Mouse (Mus musculus): ENCODE data around the gene Ptprt. TPM values are rescaled to one million over a fixed set of nuclear protein-coding genes. Genes with fewer than 3 reads are reported as not detected.

Gene Ptprt
- total and polyA plus RNA-seq, 3 experiments = 0.76 TPM; not detected in 2

DNA sequence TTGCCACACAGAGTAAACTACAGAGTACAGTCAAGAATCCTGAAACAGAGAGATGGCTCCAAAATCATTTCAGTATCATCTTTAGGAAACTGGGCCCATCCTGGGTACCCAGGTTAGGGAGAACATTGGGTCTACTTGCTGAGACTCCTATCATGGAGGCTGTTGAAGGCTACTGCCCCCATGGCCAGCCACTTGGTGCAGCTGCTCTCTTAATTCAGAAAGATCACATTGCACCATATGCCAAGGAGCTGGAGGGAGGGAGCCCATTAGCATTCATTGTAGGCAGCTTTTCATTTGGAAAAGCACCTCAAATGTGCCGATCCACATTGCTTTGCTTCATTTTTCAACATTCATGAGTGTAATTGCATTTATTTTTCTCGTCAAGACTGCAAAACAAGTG lies 319.1 kb downstream of the Ptprt start:
- H3K79me2 ChIP-seq (replicated peaks; ENCODE audit: control insufficient read depth, extremely low read depth, insufficient read depth, poor library complexity, severe bottlenecking) = no peaks in the 10 kb centered on the region
- H3K27me3 ChIP-seq (replicated peaks) = no peaks in the 10 kb centered on the region
- dilution Hi-C loops (cut with MboI; ENCODE audit: extremely low pct_ligation_motif_present, extremely low pct_unique_long_range_greater_than_20kb, low sequenced_read_pairs) = no loop called here
- H3K36me3 ChIP-seq (replicated peaks in 1 of 2; ENCODE audit: control insufficient read depth in 1 of 2, insufficient read depth in 1 of 2, low read length in 1 of 2) = no peaks in the 10 kb centered on the region
- TF ChIP-seq IRF4 (IDR thresholded peaks at IDR 0.05; ENCODE audit: low read depth, low read length) (no peak), CTCF (conservative IDR thresholded peaks at IDR 0.05 in 1 of 2, IDR thresholded peaks at IDR 0.05 in 1 of 2; ENCODE audit: low read depth in 2 of 2, low read length in 2 of 2) (no peak), USF1 (IDR thresholded peaks at IDR 0.05; ENCODE audit: low read depth, low read length) (no peak), MAFK (IDR thresholded peaks at IDR 0.05; ENCODE audit: insufficient replicate concordance, low read length) (no peak), MXI1 (IDR thresholded peaks at IDR 0.05; ENCODE audit: low read depth, low read length) (no peak), MYC (IDR thresholded peaks at IDR 0.05; ENCODE audit: low read depth, low read length) (no peak), ETS1 (conservative IDR thresholded peaks at IDR 0.05; ENCODE audit: low read depth, low read length) (no peak), RCOR1 (conservative IDR thresholded peaks at IDR 0.05; ENCODE audit: low read depth, low read length) (no peak), E2F4 (IDR thresholded peaks at IDR 0.05; ENCODE audit: insufficient replicate concordance, low read depth, low read length) (no peak), CHD2 (IDR thresholded peaks at IDR 0.05; ENCODE audit: low read length) (no peak), JUND (conservative IDR thresholded peaks at IDR 0.05; ENCODE audit: low read depth, low read length) (no peak), UBTF (IDR thresholded peaks at IDR 0.05; ENCODE audit: low read depth, low read length) (no peak), MAX (IDR thresholded peaks at IDR 0.05; ENCODE audit: low read length) (no peak), KAT2A (IDR thresholded peaks at IDR 0.05; ENCODE audit: insufficient replicate concordance, low read length) (no peak), NELFE (IDR thresholded peaks at IDR 0.05; ENCODE audit: low read depth, low read length) (no peak)
- in situ Hi-C loops (cut with MboI; ENCODE audit: low pct_ligation_motif_present, low pct_unique_long_range_greater_than_20kb, low sequenced_read_pairs) = no loop called here
- no peak overlapping the region for H3K4me2 ChIP-seq (ENCODE audit: insufficient read depth, low read depth, poor library complexity, severe bottlenecking)
- no peak overlapping the region for H3K4me3 ChIP-seq (replicated peaks in 1 of 3; ENCODE audit: low read depth in 2 of 3, low read length in 2 of 3, poor library complexity in 1 of 3)
- peaks cover 65% of the 10 kb centered on the region for H3K9me3 ChIP-seq (replicated peaks; ENCODE audit: low read length)
- H3K27ac ChIP-seq (ENCODE audit: insufficient read depth, low read depth) = no peak overlapping the region
- no peaks in the 10 kb centered on the region for H3K4me1 ChIP-seq (ENCODE audit: control insufficient read depth in 1 of 2, insufficient read depth in 2 of 2)
- H3K9ac ChIP-seq (ENCODE audit: insufficient read depth, low read depth) = no peak overlapping the region
- no peak for DNase-seq (ENCODE audit: extremely low read depth)

DNA sequence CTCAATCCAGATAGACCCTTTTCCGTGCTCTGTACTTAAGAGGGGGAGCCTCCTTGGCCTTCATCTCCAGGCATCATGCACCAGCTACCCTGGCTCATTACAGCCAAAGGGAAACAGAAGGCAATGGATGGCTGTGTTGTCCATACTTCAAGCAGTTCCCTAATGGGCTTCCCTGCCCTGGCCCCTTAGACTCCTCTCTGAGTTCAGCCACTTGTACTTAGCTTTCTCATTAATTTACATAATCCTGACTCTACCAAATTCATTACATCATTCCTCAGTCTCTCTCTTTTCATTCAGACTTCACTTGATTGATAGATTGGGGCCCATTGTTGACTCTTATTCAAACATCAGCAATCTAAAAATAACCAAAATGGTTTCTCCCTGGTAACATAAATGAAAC lies 320.7 kb downstream of the Ptprt start:
- Histone ChIP-seq H3K27me3 (replicated peaks) (no peaks in the 10 kb centered on the region), H3K9ac (ENCODE audit: insufficient read depth, low read depth) (no peak overlapping the region), H3K4me2 (ENCODE audit: insufficient read depth, low read depth, poor library complexity, severe bottlenecking) (no peak overlapping the region), H3K36me3 (replicated peaks in 1 of 2; ENCODE audit: control insufficient read depth in 1 of 2, insufficient read depth in 1 of 2, low read length in 1 of 2) (no peaks in the 10 kb centered on the region), H3K79me2 (replicated peaks; ENCODE audit: control insufficient read depth, extremely low read depth, insufficient read depth, poor library complexity, severe bottlenecking) (no peaks in the 10 kb centered on the region), H3K4me1 (ENCODE audit: control insufficient read depth in 1 of 2, insufficient read depth in 2 of 2) (no peaks in the 10 kb centered on the region), H3K4me3 (replicated peaks in 1 of 3; ENCODE audit: low read depth in 2 of 3, low read length in 2 of 3, poor library complexity in 1 of 3) (no peak overlapping the region), H3K27ac (ENCODE audit: insufficient read depth, low read depth) (no peak overlapping the region), H3K9me3 (replicated peaks; ENCODE audit: low read length) (peaks cover 59% of the 10 kb centered on the region)
- dilution Hi-C loops (cut with MboI; ENCODE audit: extremely low pct_ligation_motif_present, extremely low pct_unique_long_range_greater_than_20kb, low sequenced_read_pairs) = no loop called here
- no peak for TF ChIP-seq PAX5 (IDR thresholded peaks at IDR 0.05; ENCODE audit: low read length)
- no peak for TF ChIP-seq BHLHE40 (IDR thresholded peaks at IDR 0.05; ENCODE audit: low read depth, low read length)
- no peak for TF ChIP-seq SMC3 (IDR thresholded peaks at IDR 0.05; ENCODE audit: low read depth, low read length)
- TF ChIP-seq IRF4 (IDR thresholded peaks at IDR 0.05; ENCODE audit: low read depth, low read length) = no peak
- TF ChIP-seq RCOR1 (conservative IDR thresholded peaks at IDR 0.05; ENCODE audit: low read depth, low read length) = no peak
- in situ Hi-C loops (cut with MboI; ENCODE audit: low pct_ligation_motif_present, low pct_unique_long_range_greater_than_20kb, low sequenced_read_pairs) = no loop called here
- no peak for DNase-seq (ENCODE audit: extremely low read depth)

Data from CH12.LX (cell line).